Mouse (Mus musculus) ES-Bruce4 (cell line): ENCODE measurements around the gene Stradb. TPM values are rescaled to one million over a fixed set of nuclear protein-coding genes. Genes with fewer than 3 reads are reported as not detected.

ENCODE experiments used
- H3K27ac ChIP-seq: 2 replicates; pipeline ENCODE4 v1.5.1; 2012; ENCODE audit warnings: low read length, inconsistent platforms; ENCODE audit not compliant: insufficient read depth
- H3K27me3 ChIP-seq: 2 replicates; pipeline ENCODE4 v1.6.1; 2012; ENCODE audit warnings: mild to moderate bottlenecking, low read length, inconsistent platforms; ENCODE audit not compliant: control insufficient read depth, poor library complexity, insufficient read depth, severe bottlenecking
- H3K36me3 ChIP-seq: 2 replicates; pipeline ENCODE4 v1.6.1; 2012; ENCODE audit warnings: inconsistent platforms, mild to moderate bottlenecking, low read length, moderate library complexity; ENCODE audit not compliant: control insufficient read depth, poor library complexity, insufficient read depth, severe bottlenecking
- H3K4me1 ChIP-seq: one replicate; pipeline ENCODE4 v1.8.1; 2011; ENCODE audit warnings: low read length; ENCODE audit not compliant: control insufficient read depth, insufficient read depth
- H3K4me3 ChIP-seq: 2 replicates; pipeline ENCODE4 v1.5.1; 2011; ENCODE audit warnings: low read depth, mild to moderate bottlenecking, low read length
- H3K9ac ChIP-seq: 2 replicates; pipeline ENCODE4 v1.6.1; 2012; ENCODE audit warnings: low read depth, mild to moderate bottlenecking, inconsistent platforms; ENCODE audit not compliant: poor library complexity, severe bottlenecking
- H3K9me3 ChIP-seq: replicated peaks from 2 replicates; pipeline ENCODE4 v1.6.1; 2012; ENCODE audit warnings: mild to moderate bottlenecking, low read length, inconsistent platforms; ENCODE audit not compliant: control insufficient read depth, poor library complexity, insufficient read depth, severe bottlenecking
- CTCF ChIP-seq: IDR thresholded peaks from one replicate; pipeline ENCODE4 v1.8.1; 2011; ENCODE audit warnings: low read depth, low read length
- EP300 ChIP-seq: IDR thresholded peaks from 2 replicates; pipeline ENCODE4 v1.6.1; 2011; ENCODE audit warnings: low read depth, low read length; ENCODE audit not compliant: insufficient read depth
- POLR2A ChIP-seq: IDR thresholded peaks from one replicate; pipeline ENCODE4 v1.8.1; 2011; ENCODE audit warnings: low read length; ENCODE audit not compliant: insufficient read depth
- polyA plus RNA-seq: library from polyadenylated mRNA; stranded (reverse); fragments of >200 nt; gene quantifications from 2 replicates; pipeline ENCODE4 v1.2.4, GENCODE M21; 2011; ENCODE audit warnings: low read depth; ENCODE audit not compliant: missing spikeins, insufficient read depth, insufficient read length

Gene Stradb
- polyA plus RNA-seq, 1 experiment: 10.2 TPM

DNA sequence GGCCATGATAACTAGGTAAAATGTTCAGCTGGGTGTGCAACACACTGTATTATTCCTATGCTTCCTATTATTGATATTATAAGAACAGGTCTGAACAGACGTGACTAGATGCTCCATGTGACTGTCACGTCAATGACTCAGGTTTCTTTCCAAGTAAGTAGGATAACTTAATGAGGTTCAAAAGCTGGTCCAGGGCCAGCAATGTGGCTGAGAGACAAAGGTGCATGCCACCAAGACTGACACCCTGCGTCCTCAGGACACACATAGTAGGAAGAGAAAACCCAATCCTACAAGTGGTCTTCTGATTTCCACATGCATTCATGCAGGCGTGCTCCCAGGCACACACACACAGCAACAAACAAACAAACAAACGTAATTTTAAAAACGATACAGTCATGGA is 2.2 kb upstream of the Stradb start:
- Histone ChIP-seq H3K27me3 (no peaks in the 10 kb centered on the region), H3K36me3 (no peaks in the 10 kb centered on the region), H3K9me3 (no peaks in the 10 kb centered on the region), H3K9ac (no peak overlapping the region), H3K4me1 (peaks cover 2% of the 10 kb centered on the region), H3K27ac (no peak overlapping the region), H3K4me3 (no peak overlapping the region)
- TF ChIP-seq POLR2A (no peak), CTCF (no peak), EP300 (no peak)

DNA sequence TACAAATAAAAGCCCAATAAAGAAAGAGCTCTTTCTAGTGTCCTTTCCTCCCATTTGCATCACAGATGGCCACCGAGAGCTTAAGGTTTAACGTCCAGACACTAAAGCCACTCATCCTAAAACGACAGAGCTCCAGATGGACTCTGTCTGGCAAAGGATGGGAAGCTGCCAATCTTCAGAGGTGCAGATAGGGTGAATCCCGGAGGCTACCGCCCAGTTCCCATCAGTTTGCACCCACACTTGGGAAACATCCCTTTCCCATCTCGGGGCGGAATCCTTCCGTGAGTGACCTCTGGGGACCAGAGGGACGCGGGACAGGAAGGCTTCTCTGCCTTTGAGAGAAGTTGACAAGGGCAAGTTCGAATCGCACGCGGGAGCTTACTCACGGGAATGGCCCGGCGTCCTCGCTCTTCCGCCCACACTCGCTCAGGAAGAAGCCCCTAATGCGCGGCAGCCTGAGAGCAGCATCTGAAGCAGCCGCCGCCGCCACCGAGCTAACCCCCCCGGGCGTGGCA is 414 bp upstream of the Stradb start:
- TF ChIP-seq POLR2A (no peak), CTCF (no peak), EP300 (no peak)
- H3K9me3 ChIP-seq: no peaks in the 10 kb centered on the region
- H3K4me1 ChIP-seq: no peaks in the 10 kb centered on the region
- no peaks in the 10 kb centered on the region for H3K36me3 ChIP-seq
- H3K27ac ChIP-seq: peak overlapping the region; percentile 21; the same call in 1 of the 2 replicates
- no peaks in the 10 kb centered on the region for H3K27me3 ChIP-seq
- H3K4me3 ChIP-seq: peak overlapping the region; percentile 98
- peak overlapping the region; percentile 78 for H3K9ac ChIP-seq

DNA sequence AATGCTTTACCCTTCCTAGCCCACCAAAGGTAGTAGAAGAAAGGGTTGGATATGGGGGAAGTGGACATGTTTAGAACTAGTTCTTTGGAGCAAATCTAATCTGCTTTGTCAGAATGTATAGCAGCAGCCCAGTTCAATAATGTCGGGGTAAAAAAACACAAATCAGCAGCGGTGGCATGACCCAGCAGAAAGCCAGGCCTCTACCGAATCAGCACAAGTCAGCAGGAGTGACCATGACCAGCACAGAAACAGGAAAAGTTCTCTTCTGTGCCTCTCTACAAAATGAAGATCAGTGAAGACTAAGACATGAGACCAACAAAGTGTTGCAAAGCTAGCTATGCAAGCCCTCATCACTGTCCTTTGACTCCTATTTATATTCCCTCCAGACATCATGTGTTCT is 9.0 kb downstream of the Stradb start:
- no peak overlapping the region for H3K9ac ChIP-seq
- H3K36me3 ChIP-seq: no peaks in the 10 kb centered on the region
- no peaks in the 10 kb centered on the region for H3K27me3 ChIP-seq
- H3K27ac ChIP-seq: no peak overlapping the region
- TF ChIP-seq CTCF (no peak), POLR2A (no peak), EP300 (no peak)
- no peaks in the 10 kb centered on the region for H3K4me1 ChIP-seq
- no peak overlapping the region for H3K4me3 ChIP-seq
- no peaks in the 10 kb centered on the region for H3K9me3 ChIP-seq

DNA sequence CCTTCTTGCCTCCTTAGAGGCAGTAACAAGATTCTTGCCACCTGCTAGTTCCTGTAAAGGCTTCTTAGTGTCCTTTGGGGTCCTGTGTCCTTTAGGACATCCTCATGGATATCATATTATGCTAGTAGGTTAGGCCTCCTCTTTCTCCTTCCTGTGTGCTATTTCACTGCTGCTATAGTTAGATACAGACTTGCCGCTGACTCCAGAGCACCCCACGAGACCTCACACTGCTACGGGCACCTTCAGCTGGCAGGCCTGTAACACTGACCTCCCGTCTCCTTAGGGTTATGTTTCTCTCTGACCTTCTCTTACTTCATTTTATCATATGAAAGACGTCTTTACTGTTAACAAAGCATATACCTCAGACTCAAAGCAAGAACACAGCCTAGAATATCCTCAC is 11.3 kb downstream of the Stradb start:
- no peaks in the 10 kb centered on the region for H3K36me3 ChIP-seq
- H3K27me3 ChIP-seq: no peaks in the 10 kb centered on the region
- H3K9me3 ChIP-seq: no peaks in the 10 kb centered on the region
- no peak overlapping the region for H3K27ac ChIP-seq
- H3K4me3 ChIP-seq: no peak overlapping the region
- no peak overlapping the region for H3K9ac ChIP-seq
- no peak for TF ChIP-seq POLR2A
- no peak for TF ChIP-seq EP300
- TF ChIP-seq CTCF: no peak
- no peaks in the 10 kb centered on the region for H3K4me1 ChIP-seq

DNA sequence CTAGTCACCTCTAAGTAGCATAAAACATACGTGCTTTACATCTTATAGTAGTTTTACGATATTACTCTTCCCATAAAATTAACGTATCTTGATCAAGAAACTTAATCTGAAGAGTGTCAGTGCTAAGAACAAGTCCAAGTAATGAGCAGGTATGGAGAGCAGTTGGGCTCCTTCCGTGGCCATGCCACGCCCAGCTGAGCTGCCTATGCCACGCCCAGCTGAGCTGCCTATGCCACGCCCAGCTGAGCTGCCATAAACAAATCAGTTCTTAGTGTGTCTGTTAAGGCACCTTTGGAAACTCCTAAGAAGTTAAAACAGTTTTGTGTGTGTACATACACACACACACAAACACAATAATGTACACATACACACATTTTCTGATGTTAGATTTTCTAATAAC is 19.8 kb downstream of the Stradb start:
- Histone ChIP-seq H3K27me3 (no peaks in the 10 kb centered on the region), H3K36me3 (no peaks in the 10 kb centered on the region), H3K4me3 (no peak overlapping the region), H3K9ac (no peak overlapping the region), H3K9me3 (no peaks in the 10 kb centered on the region), H3K27ac (no peak overlapping the region), H3K4me1 (no peaks in the 10 kb centered on the region)
- TF ChIP-seq CTCF (no peak), EP300 (no peak), POLR2A (no peak)

DNA sequence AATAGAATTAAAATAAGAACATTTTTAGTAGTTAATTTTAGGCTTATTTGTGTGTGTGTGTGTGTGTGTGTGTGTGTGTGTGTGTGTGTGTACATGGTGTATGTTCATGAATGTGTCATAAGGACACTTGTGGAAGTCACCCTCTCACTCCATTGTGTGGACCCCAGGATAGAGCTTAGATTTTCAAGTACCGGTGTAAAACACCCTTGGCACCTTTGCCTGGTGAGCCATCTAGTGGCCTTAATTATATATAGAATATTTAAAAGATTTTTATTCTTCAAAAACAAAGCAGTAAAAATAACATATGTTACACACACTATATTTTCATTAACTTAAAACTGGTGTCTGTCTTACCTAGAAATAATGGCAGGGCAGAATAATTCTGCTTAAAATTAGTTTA is 20.4 kb downstream of the Stradb start:
- H3K9me3 ChIP-seq: no peaks in the 10 kb centered on the region
- H3K4me3 ChIP-seq: no peak overlapping the region
- H3K9ac ChIP-seq: no peak overlapping the region
- TF ChIP-seq EP300 (no peak), CTCF (no peak), POLR2A (no peak)
- H3K36me3 ChIP-seq: no peaks in the 10 kb centered on the region
- no peaks in the 10 kb centered on the region for H3K27me3 ChIP-seq
- no peaks in the 10 kb centered on the region for H3K4me1 ChIP-seq
- no peak overlapping the region for H3K27ac ChIP-seq
